Mouse (Mus musculus) monocyte, adult 2 months (primary cell): ENCODE results near the gene Fsd1.

ENCODE experiments used
- DNase-seq, 2 experiments: peaks; one replicate each; pipeline ENCODE4 v3.0.0; 2022; ENCODE audit warnings: low spot score in 2 of 2, low read depth in 1 of 2

The Fsd1 gene

GRCm38 (mm10) chr17:56027801-56028441 lies 41.6 kb downstream of the Fsd1 start:
- DNase-seq, result no peak

- DNase-seq, result no peak
Measured at GRCm38 (mm10) chr17:56030238-56030870, 44.0 kb downstream of the Fsd1 start.

GRCm38 (mm10) chr17:56030919-56031318 lies 44.6 kb downstream of the Fsd1 start:
- DNase-seq, result no peak

GRCm38 (mm10) chr17:56031431-56031830 lies 45.1 kb downstream of the Fsd1 start:
- DNase-seq, result no peak

GRCm38 (mm10) chr17:56032127-56032733 lies 45.9 kb downstream of the Fsd1 start:
- no peak for DNase-seq

- DNase-seq, result no peak
Measured at GRCm38 (mm10) chr17:56032831-56033230, 46.5 kb downstream of the Fsd1 start.

- no peak for DNase-seq
Measured at GRCm38 (mm10) chr17:56034040-56034725, 47.9 kb downstream of the Fsd1 start.

- DNase-seq, result no peak
Measured at GRCm38 (mm10) chr17:56034726-56035100, 48.4 kb downstream of the Fsd1 start.

GRCm38 (mm10) chr17:56035216-56035615 lies 48.9 kb downstream of the Fsd1 start:
- DNase-seq, result no peak

- DNase-seq, result peak; percentile 98 to 99
Measured at GRCm38 (mm10) chr17:56036176-56036900, 50.0 kb downstream of the Fsd1 start, which contains the start of gene Sh3gl1. TSS of gene Sh3gl1 (minus strand) at chr17:56036635.

GRCm38 (mm10) chr17:56036901-56037287 lies 50.6 kb downstream of the Fsd1 start:
- DNase-seq, result no peak

- no peak for DNase-seq
Measured at GRCm38 (mm10) chr17:56038583-56039261, 52.4 kb downstream of the Fsd1 start.

- DNase-seq, result no peak
Measured at GRCm38 (mm10) chr17:56039345-56039744, 53.0 kb downstream of the Fsd1 start.

- peak; percentile 89 to 90 for DNase-seq
Measured at GRCm38 (mm10) chr17:56040030-56040856, 53.9 kb downstream of the Fsd1 start, which contains the start of gene Chaf1a. TSS of gene Chaf1a (plus strand) at chr17:56040439.

GRCm38 (mm10) chr17:56040857-56041163 lies 54.5 kb downstream of the Fsd1 start:
- no peak for DNase-seq
